Comparison of ENCODE assay signal across 8 mouse cellular contexts in the genomic region with DNA sequence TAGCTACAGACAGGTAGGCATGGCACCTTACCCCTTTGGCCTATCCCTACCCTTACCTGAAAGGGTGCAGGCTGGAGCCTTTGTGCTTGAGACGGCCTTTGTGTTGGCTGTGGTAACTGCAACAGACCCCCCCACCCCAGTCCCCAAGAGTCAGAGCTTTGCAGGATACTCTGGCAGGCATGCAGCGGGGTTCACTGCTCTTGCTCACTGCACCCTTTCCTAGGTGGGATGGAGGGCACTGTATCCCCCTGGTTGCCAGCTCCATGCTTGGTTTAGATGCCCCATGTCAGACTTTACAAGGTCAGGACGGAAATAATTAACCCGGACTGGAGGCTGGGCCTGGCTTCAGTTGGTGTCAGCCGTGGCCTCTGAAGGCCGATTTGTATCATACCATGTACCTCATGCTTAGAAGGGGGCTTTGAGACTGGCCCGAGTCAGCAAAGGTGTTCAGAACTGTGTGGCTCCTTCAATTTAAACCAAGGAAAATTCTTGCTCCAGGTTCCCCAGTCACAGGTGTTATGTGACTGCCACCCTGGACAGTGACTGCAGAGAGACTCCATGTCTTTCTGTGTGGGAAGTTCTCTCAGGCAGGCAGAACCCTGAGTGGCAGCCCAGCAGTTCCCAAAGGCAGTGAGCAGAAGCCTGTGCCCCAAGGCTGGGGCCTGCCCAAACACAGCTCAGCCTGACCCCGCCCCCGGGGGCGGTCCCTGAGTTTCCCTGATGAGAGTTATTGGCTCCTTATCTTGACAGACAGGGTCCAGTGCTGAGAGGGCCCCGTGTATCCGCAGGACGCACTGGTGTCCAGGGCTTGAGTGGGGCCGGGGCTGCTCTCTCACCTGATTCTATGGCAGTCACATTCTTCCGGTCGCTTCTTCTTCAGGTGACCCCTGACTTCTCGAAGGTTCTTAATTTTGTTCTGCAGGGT.
DNase-seq lines count a peak whose midpoint lies in the region; ATAC-seq lines count a peak whose summit lies in the region.

No protein-coding gene starts in this region.

- H3K9ac ChIP-seq in midbrain, embryonic 11.5 days (ENCODE audit: low read length): no peak overlapping the region
- no peak overlapping the region for H3K9ac ChIP-seq in midbrain, embryonic 15.5 days
- H3K9ac ChIP-seq in heart, embryonic 11.5 days (ENCODE audit: low read depth, low read length): peak overlapping the region; percentile 72
- H3K9ac ChIP-seq in stomach, embryonic 15.5 days: no peak overlapping the region

- no peaks in the 10 kb centered on the region; the same call in 1 of the 2 replicates for H3K4me1 ChIP-seq in midbrain, embryonic 11.5 days (ENCODE audit: control insufficient read depth, insufficient read depth, low read length)
- H3K4me1 ChIP-seq in midbrain, embryonic 15.5 days: 0 out of 2 replicates have a peak, but pooled peaks cover 5% of the 10 kb centered on the region
- H3K4me1 ChIP-seq in heart, embryonic 11.5 days (ENCODE audit: control insufficient read depth, insufficient read depth, low read length): peaks cover 28% of the 10 kb centered on the region
- peaks cover 32% of the 10 kb centered on the region for H3K4me1 ChIP-seq in stomach, embryonic 15.5 days

- DNase-seq in midbrain, embryonic 11.5 days (ENCODE audit: low spot score, missing footprints): peak; percentile 89
- DNase-seq in c-Kit-positive CD71-positive TER-119-positive erythroid progenitor cells, embryonic 14.5 days (ENCODE audit: low spot score): peak; percentile 63
- DNase-seq in kidney, postnatal 4 days: peak; percentile 75 to 85
- no peak for DNase-seq in cerebellum, postnatal 25 days

- no peaks in the 10 kb centered on the region for H3K36me3 ChIP-seq in midbrain, embryonic 11.5 days (ENCODE audit: control insufficient read depth, insufficient read depth, low read length)
- no peaks in the 10 kb centered on the region for H3K36me3 ChIP-seq in midbrain, embryonic 15.5 days (replicated peaks)
- H3K36me3 ChIP-seq in heart, embryonic 11.5 days (ENCODE audit: control insufficient read depth, insufficient read depth, low read length): peaks cover 15% of the 10 kb centered on the region
- peaks cover 12% of the 10 kb centered on the region for H3K36me3 ChIP-seq in stomach, embryonic 15.5 days

- WGBS in midbrain, embryonic 11.5 days: 58% methylated on average over 17 of the region's 17 CpGs
- 59% methylated on average over 17 of the region's 17 CpGs for WGBS in midbrain, embryonic 15.5 days
- 46% methylated on average over 17 of the region's 17 CpGs for WGBS in heart, embryonic 11.5 days (ENCODE audit: insufficient replicate concordance)
- 46% methylated on average over 17 of the region's 17 CpGs for WGBS in stomach, embryonic 15.5 days

- H3K4me3 ChIP-seq in midbrain, embryonic 11.5 days (ENCODE audit: low read depth, low read length): no peak overlapping the region
- no peak overlapping the region for H3K4me3 ChIP-seq in midbrain, embryonic 15.5 days
- peak overlapping the region; percentile 33 for H3K4me3 ChIP-seq in heart, embryonic 11.5 days (ENCODE audit: low read depth, low read length)
- no peak overlapping the region for H3K4me3 ChIP-seq in stomach, embryonic 15.5 days (replicated peaks)

- no peak overlapping the region for H3K4me2 ChIP-seq in midbrain, embryonic 11.5 days
- H3K4me2 ChIP-seq in midbrain, embryonic 15.5 days: no peak overlapping the region
- H3K4me2 ChIP-seq in heart, embryonic 11.5 days: peak overlapping the region; percentile 61
- peak overlapping the region; percentile 40 for H3K4me2 ChIP-seq in stomach, embryonic 15.5 days

- no peaks in the 10 kb centered on the region for H3K9me3 ChIP-seq in midbrain, embryonic 11.5 days (ENCODE audit: control insufficient read depth, low read length)
- H3K9me3 ChIP-seq in midbrain, embryonic 15.5 days: no peaks in the 10 kb centered on the region
- no peaks in the 10 kb centered on the region for H3K9me3 ChIP-seq in heart, embryonic 11.5 days (replicated peaks; ENCODE audit: control insufficient read depth, low read length)
- H3K9me3 ChIP-seq in stomach, embryonic 15.5 days: no peaks in the 10 kb centered on the region

- no peak overlapping the region for H3K27ac ChIP-seq in midbrain, embryonic 11.5 days (ENCODE audit: low read depth, low read length)
- no peak overlapping the region for H3K27ac ChIP-seq in midbrain, embryonic 15.5 days
- H3K27ac ChIP-seq in heart, embryonic 11.5 days (ENCODE audit: low read depth, low read length): peak overlapping the region; percentile 96
- peak overlapping the region; percentile 75 for H3K27ac ChIP-seq in stomach, embryonic 15.5 days

- H3K27me3 ChIP-seq in midbrain, embryonic 11.5 days (ENCODE audit: control insufficient read depth, insufficient read depth, low read length): no peaks in the 10 kb centered on the region
- H3K27me3 ChIP-seq in midbrain, embryonic 15.5 days (replicated peaks): no peaks in the 10 kb centered on the region
- no peaks in the 10 kb centered on the region for H3K27me3 ChIP-seq in heart, embryonic 11.5 days (ENCODE audit: control insufficient read depth, insufficient read depth, low read length)
- no peaks in the 10 kb centered on the region for H3K27me3 ChIP-seq in stomach, embryonic 15.5 days (replicated peaks)

- ATAC-seq in midbrain, embryonic 11.5 days (ENCODE audit: low FRiP score): peak; percentile 40; the same call in 1 of the 2 replicates
- ATAC-seq in midbrain, embryonic 15.5 days (replicated peaks): no peak
- ATAC-seq in heart, embryonic 11.5 days (replicated peaks; ENCODE audit: insufficient number of reproducible peaks, low FRiP score, low TSS enrichment): peak; percentile 76
- peak; percentile 70 for ATAC-seq in stomach, embryonic 15.5 days (ENCODE audit: insufficient read depth, low FRiP score, low read depth)
- ATAC-seq in CD4-positive, CD25-positive, alpha-beta regulatory T cell, adult 4 months: no peak

Comparison
In these comparisons a context has a peak if more than half of its experiments do, and no peak if none do; other contexts are left out.
1. ATAC-seq: peak in midbrain, embryonic 11.5 days (single experiment), heart, embryonic 11.5 days (single experiment) and stomach, embryonic 15.5 days (single experiment); none in midbrain, embryonic 15.5 days (single experiment) and CD4-positive, CD25-positive, alpha-beta regulatory T cell, adult 4 months (single experiment).
2. DNase-seq: peak in midbrain, embryonic 11.5 days (single experiment), c-Kit-positive CD71-positive TER-119-positive erythroid progenitor cells, embryonic 14.5 days (single experiment) and kidney, postnatal 4 days (2 of 2); none in cerebellum, postnatal 25 days (0 of 2).
3. H3K27ac ChIP-seq: peak in heart, embryonic 11.5 days (single experiment) and stomach, embryonic 15.5 days (single experiment); none in midbrain, embryonic 11.5 days (single experiment) and midbrain, embryonic 15.5 days (single experiment).
4. H3K4me2 ChIP-seq: peak in heart, embryonic 11.5 days (single experiment) and stomach, embryonic 15.5 days (single experiment); none in midbrain, embryonic 11.5 days (single experiment) and midbrain, embryonic 15.5 days (single experiment).